Mouse (Mus musculus) natural killer cell, adult 2 months (primary cell): ENCODE results near the gene Tecta.

ENCODE experiments used
- DNase-seq, 2 experiments: peaks; one replicate each; pipeline ENCODE4 v3.0.0; 2022; ENCODE audit warnings: low spot score in 2 of 2

Tecta gene

DNA sequence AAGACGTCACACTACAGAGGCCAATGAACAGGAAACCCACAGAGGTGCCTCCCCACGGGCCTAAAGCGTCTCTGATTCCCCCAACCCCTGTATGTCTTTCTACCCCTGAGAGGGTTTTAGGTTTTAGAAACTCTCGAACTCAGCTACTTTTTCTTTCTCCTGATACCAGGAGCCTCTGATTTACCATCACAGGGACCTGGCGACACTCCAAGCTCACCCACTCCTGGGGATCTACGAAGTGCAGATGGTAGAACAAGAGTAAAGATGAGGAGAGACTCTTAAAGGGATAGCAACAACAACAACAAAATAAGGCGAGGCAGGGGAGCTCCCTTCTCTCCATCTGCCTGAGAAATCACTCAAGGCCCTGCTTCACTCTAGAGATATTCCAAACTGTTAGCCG is 12.7 kb downstream of the Tecta start:
- no peak for DNase-seq

DNA sequence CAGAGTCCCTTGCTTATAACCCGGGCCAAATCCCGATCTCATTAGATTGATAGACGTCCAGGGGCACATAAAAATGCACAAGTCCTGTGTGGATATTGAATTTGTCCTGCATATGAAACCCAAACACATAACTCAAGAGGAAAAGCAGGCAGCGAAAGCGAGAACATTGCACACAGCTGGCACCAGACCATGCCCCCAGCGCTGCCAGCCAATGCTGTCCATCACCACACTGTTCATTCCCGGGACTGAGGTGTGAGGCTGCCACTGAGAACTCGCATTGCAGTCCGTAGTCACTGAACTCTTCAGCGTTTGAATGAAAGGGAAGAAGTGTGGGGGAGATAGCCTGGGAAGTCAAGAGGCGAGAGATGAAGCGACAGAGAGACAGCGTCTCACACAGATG is 14.1 kb downstream of the Tecta start:
- DNase-seq = no peak

DNA sequence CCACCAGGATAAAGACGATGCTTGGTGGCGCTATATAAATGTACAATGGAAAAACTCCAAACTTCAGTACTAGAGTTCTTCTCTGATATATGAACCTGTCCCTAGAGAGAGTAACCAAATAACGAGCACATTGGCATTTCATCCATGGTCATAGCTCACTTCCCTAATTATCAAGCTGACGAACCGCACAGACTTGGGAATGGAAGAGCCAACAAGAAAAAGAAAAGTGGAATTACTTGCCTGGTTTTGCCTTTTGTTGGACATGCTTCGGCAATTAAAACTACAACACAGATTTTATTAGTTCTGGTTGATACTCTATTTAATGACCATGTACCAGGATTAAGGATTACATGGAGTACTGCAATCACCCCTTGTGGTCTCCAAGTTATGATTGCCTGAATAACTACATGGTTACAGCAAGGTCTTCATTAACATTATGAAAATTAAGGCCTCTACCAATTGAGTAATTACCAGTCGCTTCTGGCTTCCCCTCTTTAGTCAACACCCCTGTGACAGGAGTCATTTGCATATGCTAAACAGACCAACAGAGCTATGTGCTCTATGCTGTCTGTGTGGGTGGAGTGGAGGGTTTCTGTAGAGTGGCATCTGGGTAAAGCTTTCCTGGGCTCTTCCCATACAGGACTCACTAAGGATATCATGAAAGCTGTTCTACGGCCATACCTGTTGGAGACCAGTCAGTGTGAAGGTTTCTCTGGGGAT is 16.9 kb downstream of the Tecta start:
- DNase-seq = no peak

DNA sequence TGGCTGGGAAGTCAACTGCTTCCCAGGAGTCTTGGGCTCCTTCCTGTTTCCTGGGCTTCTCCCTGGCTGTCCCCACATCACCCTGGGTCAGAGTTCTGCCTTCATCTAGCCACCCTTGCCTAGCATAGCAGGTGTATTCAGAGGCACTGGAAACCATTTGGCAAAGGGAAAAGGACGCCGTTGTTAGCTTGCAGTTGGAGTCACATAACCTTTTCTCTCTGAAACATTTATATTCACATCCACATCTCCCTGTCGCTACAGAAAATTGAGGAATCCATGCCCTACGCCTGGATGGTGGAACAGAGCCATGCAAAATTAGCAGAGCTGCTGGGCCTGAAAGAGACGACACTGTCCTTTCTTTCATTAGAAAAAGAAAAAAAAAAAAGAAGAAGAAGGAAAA is 17.7 kb downstream of the Tecta start:
- DNase-seq = no peak

DNA sequence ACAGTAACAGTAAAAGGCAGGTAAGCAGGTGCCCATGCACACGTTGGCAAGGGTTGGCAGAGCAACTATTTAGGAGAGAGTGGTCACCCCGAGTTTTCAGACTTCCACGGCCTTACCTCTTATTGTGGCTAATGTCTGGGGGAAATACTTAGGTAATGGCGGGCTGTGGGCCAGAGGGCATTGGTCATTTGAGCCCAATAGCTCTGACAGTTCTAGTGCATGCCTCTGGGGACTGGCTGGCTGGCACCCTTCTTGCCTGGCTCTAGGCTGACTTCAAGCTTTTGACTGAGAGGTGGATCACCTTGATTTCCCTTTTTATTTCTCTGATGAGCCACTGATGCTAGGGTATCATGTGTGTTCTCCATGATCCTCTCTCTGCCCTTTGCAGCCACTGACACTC is 21.7 kb downstream of the Tecta start:
- DNase-seq = no peak

DNA sequence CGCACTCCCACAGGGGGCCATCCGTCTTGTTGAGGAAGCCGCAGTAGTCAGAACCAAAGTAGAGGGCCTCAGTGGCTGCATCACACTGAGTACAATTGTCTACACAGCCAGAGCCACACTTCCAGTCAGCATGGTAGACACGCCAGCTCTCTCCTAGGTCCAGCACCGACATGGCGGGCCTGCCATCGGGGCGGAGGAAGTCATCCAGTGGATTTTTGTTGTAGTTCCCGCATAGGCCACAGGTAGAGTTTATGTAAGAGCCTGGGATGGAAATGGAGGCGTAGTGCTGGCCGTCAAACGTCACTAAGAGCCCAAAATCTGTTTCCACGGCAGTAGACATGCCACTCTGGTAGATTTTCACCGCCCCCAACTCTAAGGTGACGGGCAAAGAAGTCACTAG is 22.1 kb downstream of the Tecta start:
- DNase-seq = no peak

DNA sequence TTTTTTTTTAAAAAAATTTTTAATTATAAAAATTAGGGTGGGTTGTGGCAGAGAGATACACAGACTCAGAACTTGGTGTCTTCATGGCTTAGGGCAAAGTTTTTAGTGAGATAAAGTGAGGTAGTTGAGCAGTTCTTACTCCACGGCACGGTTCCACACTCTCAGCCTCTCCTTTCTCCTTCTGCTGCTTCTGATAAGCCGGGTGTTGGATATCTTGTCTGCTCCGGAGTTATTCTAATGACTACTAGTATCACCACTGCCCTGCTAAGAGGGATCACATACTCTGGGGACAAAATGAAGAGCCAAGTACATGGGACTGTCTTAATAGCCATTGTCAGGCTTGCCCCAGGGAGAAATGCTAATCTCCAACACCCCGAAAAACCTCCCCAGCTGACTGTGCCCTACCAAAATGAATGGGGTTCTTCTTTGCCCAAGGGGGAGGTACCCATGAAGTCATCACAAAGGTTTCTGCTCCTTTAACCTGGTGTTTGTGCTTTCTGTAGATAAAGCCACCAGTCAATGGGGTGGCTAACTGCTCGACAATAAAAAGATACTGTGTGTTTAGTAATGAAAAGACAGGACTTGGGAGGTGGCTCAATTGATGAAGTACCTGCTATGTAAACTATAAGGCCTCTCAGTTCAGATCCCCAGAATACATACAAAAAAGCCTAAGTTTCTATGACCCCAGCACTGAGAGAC is 27.9 kb downstream of the Tecta start:
- no peak for DNase-seq

DNA sequence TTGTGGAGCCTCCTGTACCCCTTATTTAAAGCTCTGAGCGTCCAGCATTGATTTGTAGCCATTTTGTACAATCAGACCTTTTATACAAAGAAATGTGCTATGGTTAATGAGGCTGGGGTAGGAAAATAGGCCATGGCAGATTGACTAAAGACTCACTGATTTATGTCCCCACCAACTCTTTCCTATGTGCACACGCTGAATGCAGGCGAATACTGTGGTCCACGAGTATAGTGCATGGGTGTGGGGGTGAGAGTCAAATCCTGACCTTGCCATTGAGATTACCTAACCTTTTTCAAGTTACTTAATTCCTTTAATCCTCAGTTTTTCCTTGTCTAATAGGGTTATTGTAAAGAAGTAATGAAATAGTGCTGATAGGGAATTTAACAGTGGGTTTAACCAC is 42.1 kb downstream of the Tecta start:
- DNase-seq = no peak

DNA sequence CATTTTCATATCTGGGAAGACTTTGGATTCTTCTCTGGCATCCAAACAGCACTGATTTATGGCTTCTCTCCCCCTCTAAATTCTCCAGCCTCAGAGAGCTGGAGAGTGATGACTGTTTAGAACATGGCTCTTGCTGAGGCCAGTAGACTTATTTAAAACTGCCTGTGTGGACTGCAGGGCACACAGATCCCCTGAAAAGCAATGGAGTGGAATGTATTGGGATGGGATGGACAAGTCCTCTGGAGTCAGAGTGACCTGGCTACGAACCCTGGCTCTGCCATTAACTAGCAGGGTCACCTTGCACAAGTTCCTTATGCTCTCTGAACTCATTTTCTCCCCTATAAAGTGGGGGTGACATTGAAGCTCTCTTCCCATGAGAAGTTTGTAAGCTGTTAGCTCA is 44.9 kb downstream of the Tecta start:
- DNase-seq = no peak

DNA sequence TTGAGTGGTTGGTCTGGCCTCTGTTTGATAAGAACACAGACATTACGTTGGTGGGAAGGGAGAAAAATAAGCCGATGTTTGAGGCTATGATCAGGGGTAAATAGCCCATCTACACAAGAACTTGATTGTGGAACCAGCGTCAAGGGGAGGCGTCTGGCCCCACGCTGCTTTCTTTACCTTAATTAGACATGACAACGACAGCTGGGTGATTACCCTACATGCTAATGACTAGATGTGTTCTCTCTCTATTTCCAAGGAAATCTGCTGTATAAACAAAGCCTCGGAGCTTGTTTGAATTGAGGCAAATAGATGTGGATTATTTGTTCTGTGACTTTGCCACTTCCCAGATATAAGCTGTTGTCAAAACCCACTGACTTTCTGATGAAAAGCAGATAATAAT is 49.9 kb downstream of the Tecta start:
- DNase-seq = no peak

DNA sequence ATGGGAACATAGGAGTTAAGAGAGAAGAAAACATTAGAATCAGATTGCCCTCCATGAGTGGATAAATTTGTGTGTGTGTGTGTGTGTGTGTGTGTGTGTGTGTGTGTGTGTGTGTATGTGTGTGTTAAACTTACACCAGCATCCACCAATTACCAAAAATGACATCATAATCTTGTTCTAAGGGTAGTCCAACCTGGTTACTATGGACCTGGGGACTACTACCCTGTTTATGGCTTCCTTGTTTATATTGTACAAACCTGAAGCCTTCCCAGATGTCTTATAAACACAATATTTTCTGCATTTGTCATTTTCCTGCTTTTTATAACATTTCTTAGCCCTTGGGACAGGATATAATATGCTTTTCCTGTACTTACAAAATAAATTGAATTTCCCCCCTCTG is 53.4 kb downstream of the Tecta start:
- no peak for DNase-seq

DNA sequence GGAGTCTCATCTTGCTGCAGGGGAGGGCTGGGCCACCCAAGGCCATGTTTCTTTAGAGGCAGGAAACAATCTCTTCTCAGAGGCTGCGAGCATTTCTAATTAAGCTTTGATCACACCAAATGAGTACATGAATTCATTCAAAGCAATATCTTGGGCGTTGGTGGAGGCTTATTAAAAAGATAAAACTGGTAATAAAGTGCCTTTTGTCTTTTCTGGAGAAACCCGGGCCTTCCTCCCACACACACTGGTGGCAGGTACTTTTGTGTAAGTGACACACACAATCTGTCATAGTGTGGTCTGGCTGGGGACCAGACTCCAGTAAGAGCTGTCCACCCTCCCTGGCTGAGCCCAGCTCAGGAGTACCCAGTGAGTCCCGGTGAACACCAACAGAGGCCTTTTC is 60.6 kb downstream of the Tecta start:
- DNase-seq = no peak

DNA sequence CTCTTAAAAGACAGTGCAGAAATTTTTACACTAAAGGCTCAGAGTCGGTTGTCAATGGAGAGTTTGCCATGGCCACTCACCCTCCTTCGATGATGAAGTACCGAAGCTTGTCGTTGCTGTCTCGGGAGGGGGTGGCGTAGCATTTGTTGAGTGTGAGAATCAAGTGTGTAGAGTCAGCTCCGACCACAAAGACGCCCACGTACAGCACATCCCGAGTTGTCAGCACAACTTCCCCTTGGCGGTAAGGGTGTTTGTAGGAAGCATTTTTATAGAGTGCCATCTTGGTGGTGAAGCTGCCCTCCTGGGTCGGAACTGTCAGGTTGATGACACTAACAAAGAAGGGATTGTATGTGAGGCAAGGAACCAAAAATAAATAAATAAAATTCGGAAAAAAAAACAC is 62.7 kb downstream of the Tecta start:
- no peak for DNase-seq

DNA sequence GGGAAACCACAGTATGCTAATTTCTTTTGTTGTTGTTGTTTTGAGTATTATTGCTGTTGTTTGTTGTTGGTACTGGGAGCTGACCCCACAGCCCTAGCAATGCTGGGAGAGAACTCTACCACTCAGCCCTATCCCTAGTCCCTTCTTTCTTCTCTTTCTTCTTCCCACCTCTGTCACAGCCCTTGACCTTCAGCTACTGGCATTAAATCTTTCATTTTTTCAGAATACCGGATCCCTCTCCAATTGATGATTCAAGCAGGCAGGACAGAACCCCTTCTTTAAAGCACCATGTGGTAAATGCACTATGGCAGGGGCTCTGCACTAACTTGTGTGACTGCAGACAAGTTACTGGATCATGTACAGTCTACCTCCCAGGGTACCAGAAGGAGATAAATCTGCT is 63.2 kb downstream of the Tecta start:
- DNase-seq = no peak

DNA sequence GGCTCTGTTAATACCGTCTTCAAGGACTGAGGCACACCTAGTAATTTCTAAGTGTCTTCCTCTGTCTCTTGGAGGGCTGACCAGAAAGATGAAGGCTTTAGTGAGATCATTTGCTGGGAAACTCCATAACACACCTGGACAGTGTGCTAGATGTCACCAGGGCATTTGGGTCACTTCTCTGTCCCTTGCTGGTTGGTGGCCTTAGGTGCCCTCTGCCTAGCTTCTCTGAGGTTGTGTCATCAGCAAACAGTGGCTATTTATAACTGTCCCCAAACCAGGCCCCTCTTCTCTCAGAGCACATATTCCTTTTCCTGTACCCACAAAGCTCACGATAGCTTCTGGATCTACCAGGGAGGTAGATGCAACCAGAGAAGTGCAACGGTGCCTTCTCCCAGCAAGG is 64.8 kb downstream of the Tecta start:
- DNase-seq = no peak

DNA sequence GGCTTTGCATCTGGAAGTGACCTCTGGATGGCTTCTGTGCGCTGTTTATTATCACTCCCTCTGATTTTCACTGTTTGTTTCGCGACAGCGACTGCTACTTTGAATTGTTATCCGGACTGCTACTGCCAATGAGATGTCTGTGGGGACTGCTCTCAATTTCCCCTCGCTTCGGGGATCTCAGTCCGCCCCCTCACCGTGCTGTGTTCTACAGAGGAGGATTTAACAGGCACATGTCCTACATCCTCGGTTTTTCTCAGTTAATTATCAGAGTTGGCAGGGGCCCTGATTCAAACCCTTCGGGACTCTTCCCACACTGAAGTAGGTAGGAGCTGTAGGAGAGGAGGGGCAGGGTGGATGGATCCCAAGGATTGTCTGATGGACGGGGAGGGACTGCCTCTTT is 67.0 kb downstream of the Tecta start:
- DNase-seq = no peak

DNA sequence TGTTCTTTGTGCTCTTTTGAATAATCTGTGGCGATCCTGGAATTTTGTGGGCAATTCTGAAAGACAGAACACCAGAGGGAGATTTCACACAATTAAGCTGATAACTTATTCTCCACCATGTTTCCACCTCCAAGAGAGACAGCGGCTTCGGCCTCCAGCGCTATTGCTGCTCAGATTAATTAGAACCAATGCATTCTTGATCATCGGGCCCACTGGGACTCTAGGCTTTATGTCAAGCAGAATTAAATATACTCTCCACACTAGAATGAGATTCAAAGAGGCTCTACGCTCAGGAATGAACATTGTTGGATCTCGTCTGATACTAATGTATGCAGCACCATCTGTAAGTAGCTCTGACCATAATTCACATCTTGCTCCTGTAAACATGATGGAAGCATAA is 68.4 kb downstream of the Tecta start:
- DNase-seq = no peak

DNA sequence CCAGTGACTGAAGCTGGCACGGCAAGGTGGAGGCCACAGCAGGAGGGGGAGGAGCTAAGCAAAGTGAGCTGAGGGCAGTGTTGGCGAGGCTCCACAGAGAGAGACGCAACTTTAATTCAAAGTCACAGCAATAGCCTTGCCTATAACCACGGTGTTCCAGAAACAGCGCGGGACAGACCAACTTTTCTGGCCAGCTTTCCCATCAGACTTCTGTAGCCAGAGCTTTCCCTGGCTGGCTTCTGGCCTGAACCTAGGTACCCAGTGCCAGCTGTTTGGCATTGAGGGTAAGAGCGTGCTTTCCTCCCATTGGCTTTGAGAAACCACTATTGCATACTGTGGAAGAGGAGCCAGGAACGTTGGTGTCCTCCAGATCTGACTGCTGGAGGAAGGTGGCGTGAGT is 70.0 kb downstream of the Tecta start:
- no peak for DNase-seq

DNA sequence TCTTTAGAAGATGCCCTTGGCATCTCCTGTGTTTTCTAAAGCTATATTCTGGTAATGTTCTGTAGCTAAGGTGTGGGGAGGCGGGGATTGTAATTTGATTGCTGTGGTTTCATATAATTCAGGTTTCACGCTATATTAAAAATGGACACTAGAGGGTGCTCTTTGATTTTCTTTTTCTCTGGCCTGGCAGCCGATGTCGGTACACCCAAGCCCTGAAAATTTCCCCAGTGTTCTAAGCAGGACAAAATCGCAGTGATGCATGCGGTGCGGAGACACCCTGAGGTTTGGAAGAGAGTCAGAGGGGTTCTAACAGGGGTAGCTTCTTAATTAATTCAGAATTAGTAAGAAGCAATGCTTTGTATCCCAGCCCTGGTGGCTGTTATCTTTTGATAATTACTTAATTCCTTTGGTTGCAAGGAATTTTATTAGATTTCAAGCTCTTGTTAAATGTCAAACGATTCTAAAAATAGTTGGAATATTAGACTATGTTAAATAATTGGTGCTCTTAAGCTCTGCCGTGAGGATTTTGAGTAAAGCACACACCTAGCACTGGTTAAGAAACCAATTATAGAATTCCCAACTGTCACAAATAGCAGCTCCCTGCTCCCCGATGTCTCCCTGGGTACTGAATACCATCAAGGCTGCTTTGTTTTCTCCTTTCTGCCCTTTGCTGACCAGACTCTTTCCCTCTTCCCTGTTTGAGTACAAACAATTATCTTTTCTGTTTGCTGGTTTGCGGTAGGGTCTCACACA is 72.9 kb downstream of the Tecta start:
- no peak for DNase-seq

DNA sequence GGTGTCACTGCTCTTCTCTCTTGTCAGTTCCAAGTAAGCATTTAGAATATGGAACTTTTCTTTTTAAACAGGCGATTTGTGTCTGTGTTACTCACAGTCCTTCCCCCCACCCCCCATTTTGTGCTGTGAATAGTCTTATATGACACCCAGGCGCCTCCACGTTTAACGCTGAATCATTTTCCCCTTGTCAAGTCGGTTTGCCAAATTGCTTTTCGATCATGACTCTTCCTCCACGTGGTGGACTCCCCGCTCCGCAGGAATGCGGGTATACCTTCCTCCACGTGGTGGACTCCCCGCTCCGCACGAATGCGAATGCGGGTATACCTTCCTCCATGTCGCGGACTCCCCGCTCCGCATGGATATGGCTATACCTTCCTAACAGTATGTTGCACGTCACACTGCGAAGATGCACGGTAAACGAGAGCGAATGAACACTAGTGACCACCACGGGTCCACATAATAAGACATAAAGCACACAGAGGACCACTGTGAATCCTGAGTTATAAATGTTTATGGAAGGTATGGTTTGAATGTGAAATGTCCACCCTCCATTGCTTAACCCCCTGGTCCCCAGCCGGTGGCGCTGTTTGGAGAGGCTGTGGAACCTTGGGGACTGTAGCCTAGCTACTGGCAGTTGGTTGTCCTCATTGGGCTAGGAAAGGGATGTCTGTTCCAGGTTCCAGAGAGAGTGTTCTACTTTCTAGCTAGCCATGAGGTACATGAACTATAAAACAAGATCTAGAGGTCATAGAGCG is 74.9 kb downstream of the Tecta start:
- no peak for DNase-seq

DNA sequence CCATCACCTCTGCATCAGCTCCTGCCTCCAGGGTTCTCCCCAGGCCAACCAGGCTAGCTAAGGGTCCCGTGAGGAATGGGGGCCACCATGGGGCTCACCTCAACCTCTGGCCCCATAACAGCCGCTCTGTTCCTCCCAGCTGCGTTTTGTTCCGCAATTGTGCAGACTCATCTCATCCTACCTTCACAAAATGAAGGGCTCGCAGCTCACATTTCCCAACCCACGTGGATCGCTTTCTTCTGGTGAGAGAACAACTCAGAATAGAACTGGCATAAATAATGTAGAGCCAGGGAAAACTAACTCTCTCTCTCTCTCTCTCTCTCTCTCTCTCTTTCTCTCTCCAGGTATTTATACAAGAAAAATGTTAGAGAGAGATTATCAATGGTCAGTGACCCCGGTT is 76.5 kb downstream of the Tecta start:
- DNase-seq = no peak

DNA sequence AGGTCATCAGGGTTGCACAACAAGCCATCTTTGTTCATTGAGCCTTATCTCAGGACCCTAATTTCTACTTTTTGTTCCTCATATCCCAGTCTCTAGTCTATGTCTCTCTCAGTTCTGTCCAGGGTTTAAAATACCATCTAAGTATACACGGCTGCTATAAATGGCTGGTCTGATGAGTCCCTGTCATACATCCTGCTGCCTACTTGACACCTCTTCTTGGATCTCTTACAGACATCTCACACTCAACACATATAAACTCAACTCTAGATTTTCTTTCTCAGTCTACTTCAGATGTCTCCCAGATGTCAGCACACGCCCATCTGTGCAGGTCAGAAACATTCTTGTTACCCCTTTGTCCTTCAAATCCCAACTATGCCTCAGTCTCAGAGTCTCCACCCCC is 78.3 kb downstream of the Tecta start:
- DNase-seq = no peak
